Mouse (Mus musculus) left cerebral cortex, postnatal 36 days (tissue): ENCODE measurements around the gene Tbc1d21. TPM values are rescaled to one million over a fixed set of nuclear protein-coding genes. Genes with fewer than 3 reads are reported as not detected.

Experiments
- DNase-seq, 2 experiments: peaks; one replicate each; pipeline ENCODE4 v3.0.0; 2021 to 2022; ENCODE audit warnings: low spot score in 2 of 2, mixed read lengths in 1 of 2
- intact Hi-C: fragments of 180-260 bp; cut with DNase I; formaldehyde crosslinking; loops from one replicate; pipeline ENCODE4 v1.15.1; 2025
- total RNA-seq, 2 experiments: library from RNA; stranded (reverse); gene quantifications; 2 replicates each; pipeline ENCODE4 v1.2.3; 2021

Tbc1d21 gene
- total RNA-seq, 2 experiments from 2014 or later: not detected

DNA sequence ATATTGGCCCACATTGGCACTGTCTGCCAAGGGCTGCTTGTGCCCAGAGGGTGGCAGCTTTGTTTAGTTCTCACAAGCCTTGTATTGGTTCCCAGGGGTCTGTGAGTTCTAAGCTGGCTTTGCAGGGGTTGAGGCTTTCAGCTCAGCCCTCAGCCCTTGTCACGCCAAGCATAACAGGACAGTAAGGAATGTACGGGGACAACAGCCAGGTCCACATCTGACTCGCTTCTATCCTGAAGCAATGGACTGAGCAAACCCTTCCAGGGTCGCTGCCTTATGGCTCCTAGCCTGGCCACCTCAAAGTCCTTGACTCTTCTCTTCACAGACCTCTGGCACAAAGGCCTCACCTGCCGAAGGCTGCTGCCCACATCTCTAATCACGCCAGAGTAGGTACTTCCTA lies 22.5 kb downstream of the Tbc1d21 start:
- DNase-seq: no peak
- intact Hi-C loops: no loop called here

DNA sequence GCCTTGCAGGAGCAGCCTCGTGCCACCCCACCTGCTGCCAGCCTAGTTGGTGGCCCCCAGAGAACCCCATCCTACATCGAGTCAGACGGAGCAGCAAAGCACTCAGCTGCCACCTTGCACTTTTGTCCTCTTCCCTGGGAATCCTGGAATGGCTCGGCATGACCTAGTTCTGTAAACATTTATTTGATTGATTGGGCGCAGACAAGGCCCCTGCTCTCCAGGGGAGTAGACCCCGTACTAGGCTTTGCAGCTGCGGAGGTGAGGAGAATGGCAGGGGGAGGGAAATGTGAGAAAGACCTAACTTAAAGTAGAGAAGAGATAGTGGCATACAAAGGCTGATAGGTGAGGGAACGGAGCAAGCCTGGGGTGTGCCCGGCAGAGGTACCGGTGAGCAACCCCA lies 23.8 kb downstream of the Tbc1d21 start:
- intact Hi-C loops: no loop called here
- no peak for DNase-seq

DNA sequence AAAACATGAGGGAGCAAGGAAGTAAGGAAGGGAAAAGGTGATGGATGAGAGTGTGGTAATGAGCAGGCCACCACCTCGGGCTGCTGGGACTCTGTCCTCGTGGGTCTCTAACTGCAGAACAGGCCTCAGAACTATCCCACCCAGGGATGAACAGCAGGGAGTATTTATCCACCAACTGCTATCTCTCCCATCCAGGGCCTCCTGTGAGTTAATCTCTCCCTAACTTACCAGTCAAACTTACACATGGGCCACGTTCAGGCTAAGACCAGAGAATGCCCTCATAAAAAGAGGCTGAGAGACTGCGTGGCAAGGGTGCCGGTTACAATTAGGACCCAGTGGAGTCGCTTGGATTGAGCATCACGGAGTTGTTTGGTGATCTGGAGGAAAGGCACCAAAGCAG lies 24.3 kb downstream of the Tbc1d21 start:
- intact Hi-C loops: no loop called here
- DNase-seq: no peak

DNA sequence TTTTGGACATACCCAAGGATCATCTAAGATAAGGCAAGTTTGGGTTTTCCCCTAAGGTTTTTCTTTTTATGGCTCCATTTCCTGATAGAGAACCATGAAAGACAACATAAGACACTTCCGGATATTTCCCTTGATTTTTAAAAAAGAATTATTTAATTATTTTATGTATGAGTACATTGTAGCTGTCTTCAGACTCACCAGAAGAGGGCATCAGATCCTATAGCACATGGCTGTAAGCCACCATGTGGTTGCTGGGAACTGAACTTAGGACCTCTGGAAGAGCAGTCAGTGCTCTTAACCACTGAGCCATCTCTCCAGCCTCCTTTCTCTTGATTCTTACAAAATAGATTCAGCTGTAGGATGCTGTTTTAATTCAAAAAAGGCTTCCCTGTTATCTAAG lies 28.5 kb downstream of the Tbc1d21 start:
- intact Hi-C loops: no loop called here
- DNase-seq: no peak

DNA sequence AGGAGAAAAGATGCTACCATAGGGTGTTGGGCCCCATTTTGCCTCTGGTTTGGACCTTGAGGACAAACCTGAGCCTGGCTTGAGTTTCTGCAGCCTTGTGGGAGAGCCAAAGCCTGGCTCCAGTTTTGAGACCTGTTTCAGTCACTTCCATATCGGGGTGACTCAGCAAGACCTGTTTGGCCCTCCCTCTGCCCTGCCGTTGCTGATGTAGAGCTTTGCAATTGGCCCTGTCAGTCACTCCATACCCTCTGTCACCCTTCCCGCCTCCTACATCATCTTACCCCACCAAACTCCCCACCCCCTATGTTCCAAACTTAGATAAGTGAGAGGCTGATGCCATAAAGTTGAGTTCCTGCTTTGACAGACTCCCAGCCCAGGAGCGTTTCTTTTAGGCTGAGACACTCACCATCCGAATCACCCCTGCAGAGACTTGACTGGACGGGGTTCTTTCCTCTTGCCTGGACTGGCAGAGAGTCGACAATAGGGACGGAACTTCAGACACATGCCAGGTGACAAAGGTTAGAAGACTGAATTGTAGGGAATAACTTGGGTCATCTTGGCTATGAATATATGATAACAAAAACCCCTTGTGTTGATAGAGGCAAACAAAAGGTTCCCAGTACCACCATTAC lies 33.5 kb downstream of the Tbc1d21 start:
- no peak for DNase-seq
- intact Hi-C loops: no loop called here

DNA sequence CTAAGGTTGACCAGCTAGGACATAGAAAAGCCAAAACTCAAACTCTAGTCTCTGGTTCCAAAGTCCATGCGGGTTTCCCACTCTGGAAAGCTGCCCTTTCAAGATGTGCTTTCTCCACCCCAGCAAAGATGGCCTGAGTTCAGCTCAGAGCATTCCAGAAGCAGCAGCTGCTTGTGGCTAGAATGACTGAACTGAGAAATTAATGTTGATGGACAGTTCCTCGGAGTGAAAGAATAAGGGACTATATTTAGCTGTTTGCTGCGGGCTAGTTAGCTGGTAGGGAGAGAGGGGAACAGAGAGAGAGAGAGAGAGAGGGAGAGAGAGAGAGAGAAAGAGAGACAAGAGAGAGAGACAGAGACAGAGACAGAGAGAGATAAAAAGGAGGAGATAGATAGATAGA lies 39.0 kb downstream of the Tbc1d21 start:
- intact Hi-C loops: loop anchor here (2.0 to 5.0 kb wide), 3 partner anchors 36 to 196 kb away; partner anchors contain the start of gene Insyn1
- no peak for DNase-seq

DNA sequence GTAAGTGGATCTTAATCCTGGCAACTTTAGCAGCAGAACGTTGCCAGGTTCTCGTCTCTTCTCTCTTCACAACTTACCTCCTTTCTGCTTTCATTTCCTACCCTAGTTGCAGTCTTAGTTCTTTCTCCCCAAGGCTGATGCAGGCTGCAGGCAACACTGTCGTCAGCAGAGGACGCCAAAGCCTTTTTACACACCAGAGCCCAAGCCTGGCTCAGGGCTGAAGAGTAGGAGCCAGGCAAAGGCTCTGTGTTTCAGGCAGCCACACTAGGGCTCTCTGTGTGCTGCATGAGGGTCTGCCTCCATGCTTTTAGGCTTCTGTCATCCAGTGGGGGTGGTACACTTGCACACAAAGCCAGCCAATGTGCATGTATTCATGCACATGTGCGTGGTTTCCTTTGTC lies 40.0 kb downstream of the Tbc1d21 start:
- peak; percentile 56 to 63 for DNase-seq
- intact Hi-C loops: loop anchor here (1.0 to 5.0 kb wide), 4 partner anchors 37 to 205 kb away; partner anchors contain the start of gene Insyn1

DNA sequence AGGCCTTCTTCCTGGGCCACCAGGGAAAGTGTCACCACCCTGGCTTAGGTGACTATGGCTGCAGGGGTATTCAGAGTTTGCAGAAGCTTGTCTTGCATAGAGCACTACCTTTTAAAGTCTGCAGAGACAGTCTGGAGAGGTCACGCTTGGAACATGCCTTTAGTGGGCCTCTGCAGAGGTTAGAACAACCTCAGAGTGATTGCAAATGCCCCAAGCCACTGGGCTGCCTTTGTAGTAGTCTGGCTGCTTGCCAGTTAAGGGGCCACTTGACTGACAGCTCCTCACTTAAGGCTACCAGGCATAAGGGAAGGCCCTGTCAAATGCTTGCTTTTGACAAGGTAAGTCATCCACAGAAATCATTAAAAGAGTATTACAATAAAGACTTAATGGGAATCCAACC lies 42.9 kb downstream of the Tbc1d21 start:
- intact Hi-C loops: no loop called here
- DNase-seq: no peak

DNA sequence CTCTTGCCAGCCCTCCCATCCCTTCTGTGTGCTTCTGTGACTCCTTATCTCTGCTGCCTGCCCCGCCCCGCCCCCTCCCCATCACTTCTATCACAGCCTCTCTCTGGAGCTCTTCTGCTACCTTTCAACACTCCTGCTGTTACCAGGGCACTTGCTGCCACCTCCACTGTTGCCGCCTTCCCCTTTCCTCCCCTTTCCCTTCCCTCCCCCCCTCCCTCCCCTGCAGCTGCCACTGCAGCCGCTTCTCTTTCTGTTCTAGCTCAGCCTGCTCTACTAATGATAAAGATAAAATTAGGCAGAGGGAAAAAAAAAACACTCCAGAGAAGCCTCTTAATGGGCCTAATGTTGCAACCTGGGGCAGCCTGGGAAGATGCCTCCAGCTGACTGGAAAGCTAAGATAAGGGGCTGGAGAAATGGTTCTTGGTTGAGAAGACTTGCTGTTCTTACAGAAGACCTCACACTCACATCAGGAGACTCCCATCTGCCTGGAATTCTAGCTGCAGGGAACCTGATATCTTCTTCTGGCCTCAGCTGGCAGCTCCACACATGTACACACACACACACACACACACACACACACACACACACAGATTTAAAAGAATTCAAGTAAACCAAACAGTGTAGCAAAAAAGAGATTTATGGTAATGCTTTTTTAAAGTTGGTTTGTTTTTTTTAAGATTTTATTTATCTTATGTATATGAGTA lies 43.6 kb downstream of the Tbc1d21 start:
- intact Hi-C loops: no loop called here

DNA sequence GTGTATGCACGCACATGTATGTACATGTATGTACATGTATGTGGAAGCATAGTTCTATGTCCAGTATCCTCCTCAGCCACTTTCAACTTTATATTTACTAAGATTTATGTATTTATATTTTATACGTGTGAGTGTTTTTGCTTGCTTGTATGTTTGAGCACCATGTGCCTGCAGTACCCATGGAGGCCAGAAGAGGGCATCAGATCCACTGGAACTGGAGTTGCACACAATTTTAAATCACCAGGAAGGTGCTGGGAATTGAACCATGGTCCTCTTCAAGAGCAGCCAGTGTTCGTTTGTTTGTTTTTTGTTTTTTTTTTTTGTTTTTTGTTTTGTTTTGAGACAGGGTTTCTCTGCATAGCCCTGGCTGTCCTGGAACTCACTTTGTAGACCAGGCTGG lies 48.6 kb downstream of the Tbc1d21 start:
- intact Hi-C loops: no loop called here

More for the DNA sequence above, 43.6 kb downstream of the Tbc1d21 start:
- no peak for DNase-seq

DNA sequence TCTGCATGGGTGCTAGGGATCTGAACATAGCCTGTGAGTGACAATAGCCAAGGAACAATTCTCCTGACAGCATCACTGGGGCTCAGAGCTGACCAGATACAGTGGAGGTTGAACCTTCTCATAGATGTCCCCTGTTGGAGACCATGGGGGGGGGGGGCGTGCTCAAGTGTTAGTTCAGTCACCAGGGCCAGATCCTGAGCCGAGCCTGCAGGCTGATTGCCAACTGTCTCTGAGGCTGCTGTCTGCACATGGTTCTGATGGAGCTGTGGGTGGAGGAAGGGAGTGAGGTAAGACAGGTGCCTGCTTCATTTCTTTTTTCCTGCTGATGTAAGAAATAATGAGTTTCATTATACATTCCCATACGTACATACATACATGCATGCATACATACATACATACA lies 51.9 kb downstream of the Tbc1d21 start:
- DNase-seq: no peak
- intact Hi-C loops: no loop called here

More for the DNA sequence above, 48.6 kb downstream of the Tbc1d21 start:
- DNase-seq: no peak

DNA sequence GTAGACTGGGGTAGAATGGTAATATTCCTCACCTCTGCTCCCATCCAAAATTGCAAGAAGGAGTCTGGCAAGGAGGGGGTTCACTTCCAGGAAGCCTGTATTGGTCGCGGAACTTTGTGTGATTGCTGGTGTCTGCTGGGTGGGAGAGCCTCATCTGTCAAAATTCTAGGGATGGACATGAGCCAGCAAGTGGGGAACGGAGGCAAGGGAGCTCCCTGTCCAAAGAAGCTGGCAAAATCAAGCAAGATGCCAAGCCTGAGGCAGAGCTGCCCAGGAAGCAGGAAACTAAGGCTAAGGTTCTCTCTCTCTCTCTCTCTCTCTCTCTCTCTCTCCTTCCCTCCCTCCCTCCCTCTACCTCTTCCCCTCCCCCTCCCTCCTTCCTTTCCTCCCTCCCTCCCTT lies 52.9 kb downstream of the Tbc1d21 start:
- DNase-seq: no peak
- intact Hi-C loops: no loop called here

DNA sequence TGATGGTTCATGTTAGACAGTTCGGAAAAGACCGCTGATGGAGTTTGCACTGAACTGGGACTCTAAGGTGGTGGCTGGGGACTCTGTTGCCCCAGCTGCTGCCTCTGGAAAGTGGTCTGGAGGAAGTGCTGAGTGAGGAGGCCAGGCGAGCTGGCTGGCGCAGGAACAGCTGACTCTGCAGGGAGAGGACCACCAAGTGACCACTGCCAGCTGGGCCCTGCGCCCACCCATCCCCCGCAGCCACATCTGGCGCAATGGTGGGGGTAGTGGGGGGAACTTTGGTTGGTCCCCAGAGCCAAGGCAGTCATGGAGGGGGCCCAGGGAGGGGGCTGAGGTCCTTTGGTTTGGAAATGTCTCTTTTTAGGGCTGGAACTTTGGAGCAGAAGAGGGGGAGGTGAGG lies 53.5 kb downstream of the Tbc1d21 start:
- DNase-seq: no peak
- intact Hi-C loops: no loop called here

DNA sequence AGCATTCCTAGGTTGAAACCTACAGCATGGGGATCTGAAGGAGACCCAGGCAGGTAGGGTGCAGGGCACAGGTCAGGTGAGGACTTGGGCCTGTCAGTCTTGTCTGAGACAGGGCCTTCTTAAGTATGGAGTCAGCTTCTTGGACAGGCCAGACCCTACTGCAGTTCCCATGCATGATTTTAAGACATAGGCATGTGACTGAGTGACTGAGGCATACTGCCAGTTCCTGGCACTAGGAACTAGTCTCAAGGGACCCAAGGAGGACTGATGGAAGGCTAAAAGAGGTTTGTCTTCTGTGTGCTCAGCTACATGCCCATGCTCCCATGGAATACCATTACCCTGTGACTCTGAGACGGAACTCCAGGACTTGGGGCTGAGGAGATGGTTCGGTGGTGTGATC lies 54.4 kb downstream of the Tbc1d21 start:
- intact Hi-C loops: no loop called here
- no peak for DNase-seq

DNA sequence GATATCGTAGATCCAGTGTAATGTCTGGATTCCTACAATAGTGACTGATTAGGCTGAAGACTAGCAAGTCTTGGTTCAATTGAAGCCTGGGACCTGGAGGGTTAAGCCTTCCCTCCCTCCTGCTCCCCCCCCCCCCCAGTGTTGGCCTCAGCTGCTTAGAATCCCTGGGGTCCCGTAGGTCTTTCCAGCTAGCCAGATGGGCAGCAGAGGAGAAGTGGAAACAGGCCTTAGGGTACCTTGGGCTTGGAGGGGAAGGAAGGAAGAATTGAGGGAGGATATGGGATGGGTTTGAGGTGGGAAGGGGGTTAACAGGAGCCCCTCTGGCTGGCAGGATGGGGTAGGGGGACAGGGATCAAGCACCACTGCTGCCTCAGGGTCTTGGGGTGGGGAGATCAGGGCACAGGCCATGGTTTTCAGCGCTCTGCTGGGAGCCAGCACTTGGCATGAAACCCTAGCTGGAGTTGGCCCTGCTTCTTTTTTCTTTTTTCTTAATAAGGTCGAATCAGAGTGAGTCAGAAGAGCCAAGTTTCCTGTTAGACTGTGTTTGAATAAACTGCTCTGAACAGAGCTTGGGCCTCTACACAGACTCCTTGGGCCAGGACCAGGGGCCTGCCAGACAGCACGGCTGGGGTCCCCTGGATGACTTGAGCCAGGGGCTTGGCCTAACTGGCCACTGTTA lies 55.4 kb downstream of the Tbc1d21 start:
- intact Hi-C loops: no loop called here
- no peak for DNase-seq

DNA sequence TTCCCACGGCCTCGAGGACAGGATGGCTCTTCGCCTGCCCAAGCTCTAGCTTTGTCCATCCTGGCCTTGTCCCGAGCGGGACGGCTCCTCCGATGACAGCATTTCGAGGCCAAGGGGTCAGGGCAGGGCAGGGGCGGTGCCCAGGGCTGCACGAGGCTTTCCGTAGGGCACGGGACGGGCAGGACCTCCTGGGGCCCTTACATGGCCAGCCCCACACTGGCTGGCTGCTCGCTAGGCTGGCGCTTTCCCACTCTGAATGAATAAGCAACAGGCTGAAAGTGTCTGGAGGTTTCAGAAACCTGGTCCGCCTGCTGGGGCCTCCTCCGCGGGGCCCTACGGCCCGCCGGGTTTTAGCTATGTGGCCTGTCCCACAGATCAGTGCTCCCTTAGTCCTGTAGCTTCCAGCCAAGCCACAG lies 57.3 kb downstream of the Tbc1d21 start, which contains the start of gene Loxl1:
Gene Loxl1 (minus strand): TSS at position 243 of the 416 bp plus-strand sequence.
- intact Hi-C loops: no loop called here
- no peak for DNase-seq

DNA sequence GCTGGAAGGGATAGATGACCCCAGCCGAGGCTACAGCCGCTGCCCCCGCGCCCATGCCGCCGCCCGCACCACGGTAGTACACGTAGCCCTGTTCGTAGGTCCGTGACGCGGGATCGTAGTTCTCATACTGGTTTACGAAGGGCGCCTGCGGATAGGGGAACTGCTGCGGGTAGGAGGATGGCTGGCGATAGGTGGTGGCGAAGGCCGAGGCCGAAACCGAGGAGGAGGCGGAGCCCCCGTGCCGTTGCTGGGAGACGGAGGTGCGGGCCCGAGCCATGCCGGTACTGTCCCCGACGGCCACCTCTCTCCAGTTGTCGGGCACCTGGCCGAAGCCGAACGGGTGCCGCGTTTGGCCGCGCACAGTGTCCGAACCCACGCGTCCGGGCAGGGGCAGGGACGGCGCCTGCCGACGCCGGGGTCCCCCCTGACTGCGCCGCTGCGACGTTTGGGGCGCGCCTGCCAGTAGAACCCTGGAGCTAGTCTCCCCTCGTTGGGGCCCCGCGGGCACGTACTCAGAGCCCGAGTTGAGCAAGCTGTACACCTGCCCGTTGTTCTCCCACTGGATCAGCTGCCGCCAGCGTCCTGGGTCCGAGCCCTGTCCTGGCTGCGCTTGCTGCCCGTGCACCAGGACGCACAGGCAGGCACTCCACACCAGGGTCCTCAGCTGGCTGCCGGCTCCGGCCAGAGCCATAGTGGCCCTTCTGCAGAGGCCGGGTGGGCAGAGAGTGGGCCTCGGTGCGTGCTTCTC lies 57.9 kb downstream of the Tbc1d21 start:
- intact Hi-C loops: no loop called here

DNA sequence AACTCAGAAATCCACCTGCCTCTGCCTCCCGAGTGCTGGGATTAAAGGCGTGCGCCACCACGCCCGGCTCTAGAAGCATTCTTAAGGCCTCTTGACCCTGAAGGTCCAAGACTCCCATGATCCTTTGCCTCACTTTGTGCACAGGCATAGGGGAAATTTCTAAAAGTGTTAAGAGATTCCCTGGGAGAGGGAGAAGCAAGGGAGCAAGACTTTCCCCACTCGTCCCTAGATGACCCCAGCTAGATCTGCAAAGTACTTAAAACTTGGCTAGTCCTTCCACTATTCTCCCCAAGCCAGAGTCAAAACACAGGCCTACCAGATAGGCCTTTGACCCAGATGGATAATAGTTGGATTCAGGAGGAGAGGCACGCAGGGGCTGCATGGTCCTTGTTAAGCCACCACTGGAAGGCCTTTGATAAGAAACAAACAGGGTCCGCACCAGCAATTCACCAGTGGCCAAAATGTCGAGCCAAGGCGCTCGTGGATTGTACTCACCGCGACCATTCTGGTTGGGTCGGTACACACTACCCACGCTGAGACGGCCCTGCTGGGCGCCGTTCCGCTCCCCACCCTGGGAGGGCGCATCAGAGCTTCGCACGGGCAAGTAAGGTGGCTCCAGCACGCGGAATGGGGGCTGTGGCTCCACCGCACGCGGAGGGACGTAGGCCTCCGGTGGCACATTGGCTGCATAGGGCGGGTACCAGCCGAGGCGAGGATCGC lies 58.9 kb downstream of the Tbc1d21 start:
- no peak for DNase-seq
- intact Hi-C loops: no loop called here

More for the DNA sequence above, 57.9 kb downstream of the Tbc1d21 start:
- no peak for DNase-seq

DNA sequence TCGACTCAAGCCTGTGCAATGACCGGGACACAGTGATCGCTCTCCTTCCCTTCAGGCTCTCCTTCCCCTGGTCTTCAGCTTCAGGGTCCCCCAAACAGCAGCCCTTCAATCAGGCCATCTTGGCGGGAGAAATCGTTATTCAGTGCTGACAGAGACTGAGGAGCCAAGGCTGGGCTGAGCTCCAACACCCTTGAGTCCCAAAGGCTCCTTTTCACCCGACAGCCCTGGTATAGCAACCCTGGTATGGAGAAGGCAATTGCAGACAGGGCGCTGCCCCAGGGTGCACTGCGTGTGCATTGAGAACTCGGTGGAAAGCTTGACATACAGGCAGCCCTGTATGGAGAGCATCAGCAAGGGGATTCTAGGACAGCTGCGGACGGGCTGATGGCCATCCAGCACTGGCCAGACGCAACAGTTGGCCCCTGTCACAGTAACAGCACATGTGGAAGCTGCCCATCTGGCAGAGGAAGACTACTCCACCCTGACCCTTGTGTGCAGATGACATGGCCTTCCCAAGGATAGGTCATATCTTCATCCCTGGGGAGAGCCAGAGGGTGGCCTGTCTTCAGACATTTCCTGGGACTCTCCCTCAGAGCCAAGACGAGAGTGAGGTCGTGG lies 60.1 kb downstream of the Tbc1d21 start:
- DNase-seq: no peak
- intact Hi-C loops: no loop called here
